Mouse (Mus musculus) heart, adult 8-10 months (tissue): ENCODE results near the gene Dcaf1. TPM values are rescaled to one million over a fixed set of nuclear protein-coding genes. Genes with fewer than 3 reads are reported as not detected.

Experiments
- DNase-seq: peaks from one replicate; pipeline ENCODE4 v3.0.0; 2022; ENCODE audit warnings: low spot score
- total RNA-seq, 4 experiments: library from RNA; stranded (reverse); gene quantifications; 2 replicates each; pipeline ENCODE4 v1.2.4; 2022

Gene Dcaf1
- total RNA-seq: 10 to 100 TPM; 23.9 to 30.7 (median 25.3) TPM

- DNase-seq: peak; percentile 95
Observed at GRCm38 (mm10) chr9:106821618-106822380, at the start of gene Dcaf1. Gene Dcaf1, plus strand, starts transcription at chr9:106821874.

GRCm38 (mm10) chr9:106776116-106776515 is 45.6 kb upstream of the Dcaf1 start:
- peak; percentile 7 for DNase-seq

GRCm38 (mm10) chr9:106777423-106777822 is 44.3 kb upstream of the Dcaf1 start:
- DNase-seq: no peak

GRCm38 (mm10) chr9:106778319-106778718 is 43.4 kb upstream of the Dcaf1 start:
- no peak for DNase-seq

DNA sequence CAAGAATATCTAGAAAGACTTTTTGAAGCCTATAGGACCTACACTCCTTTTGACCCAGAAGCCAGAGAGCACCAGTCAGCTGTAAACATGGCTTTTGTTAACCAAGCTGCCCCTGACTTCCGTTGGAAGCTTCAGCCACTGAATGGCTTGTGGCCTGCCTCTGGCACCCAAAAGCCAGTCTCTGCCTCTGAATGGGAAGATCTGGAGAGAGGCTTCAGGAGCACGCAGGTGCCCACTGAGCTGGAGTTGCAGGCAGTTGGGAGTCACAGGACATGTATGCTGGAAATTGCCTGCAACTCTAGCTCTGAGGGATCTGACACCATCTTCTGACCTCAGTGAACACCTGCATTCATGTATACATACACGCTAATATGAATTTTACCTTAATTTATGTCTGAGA is 41.6 kb upstream of the Dcaf1 start:
- no peak for DNase-seq

DNA sequence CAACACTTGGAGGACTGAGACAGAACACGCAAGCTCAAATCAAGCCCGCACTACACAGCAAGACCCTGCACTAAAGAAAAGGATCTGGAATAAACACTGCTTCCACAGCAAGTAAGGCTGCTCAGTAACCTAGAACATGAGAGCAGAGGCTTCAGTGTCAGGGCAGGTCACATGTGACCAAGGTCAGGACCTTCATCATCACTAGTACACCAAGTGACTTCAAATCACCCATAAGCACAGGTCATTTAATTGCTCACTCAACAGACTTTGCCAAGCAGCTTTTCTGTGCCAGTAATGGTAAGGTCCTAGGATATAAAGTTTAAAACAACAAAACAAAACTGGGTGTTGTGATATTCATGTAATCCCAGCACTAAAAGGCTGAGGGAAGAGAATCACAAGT is 38.1 kb upstream of the Dcaf1 start:
- no peak for DNase-seq

- no peak for DNase-seq
Observed at GRCm38 (mm10) chr9:106785206-106785605, 36.5 kb upstream of the Dcaf1 start.

- DNase-seq: peak; percentile 15
Observed at GRCm38 (mm10) chr9:106787979-106788811, 33.5 kb upstream of the Dcaf1 start.

DNA sequence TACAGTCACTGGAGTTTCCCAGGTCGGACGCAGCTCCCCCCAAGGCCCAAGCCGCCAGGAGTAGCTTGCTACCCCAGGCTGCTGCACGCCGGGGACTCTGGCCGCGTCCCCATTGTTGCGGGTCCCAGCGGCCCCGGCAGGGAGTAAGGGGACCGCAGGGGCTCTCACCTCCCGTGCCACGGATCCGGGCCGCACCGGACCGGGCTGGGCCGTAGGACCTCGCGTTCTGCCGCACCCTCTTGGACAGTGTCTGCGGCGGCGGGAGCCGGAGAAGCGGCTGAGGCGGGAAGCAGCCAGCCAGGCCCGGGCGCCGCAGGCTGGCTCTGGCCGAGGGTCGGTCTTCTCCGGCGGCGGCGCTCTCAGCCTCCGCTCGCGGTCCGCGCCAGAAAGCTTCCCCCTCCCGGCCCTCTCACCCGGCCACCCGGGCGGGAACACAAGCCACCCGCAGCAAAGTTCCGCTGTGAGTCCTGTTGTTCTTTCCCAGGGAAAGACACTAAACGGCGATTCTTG is 32.8 kb upstream of the Dcaf1 start, which contains the start of gene Rad54l2:
Gene Rad54l2 (minus strand): TSS at position 383 of the 510 bp plus-strand sequence.
- peak; percentile 82 for DNase-seq

- no peak for DNase-seq
Observed at GRCm38 (mm10) chr9:106789363-106789762, 32.3 kb upstream of the Dcaf1 start.

GRCm38 (mm10) chr9:106790831-106791230 is 30.8 kb upstream of the Dcaf1 start:
- DNase-seq: no peak

- no peak for DNase-seq
Observed at GRCm38 (mm10) chr9:106806503-106806902, 15.2 kb upstream of the Dcaf1 start.

DNA sequence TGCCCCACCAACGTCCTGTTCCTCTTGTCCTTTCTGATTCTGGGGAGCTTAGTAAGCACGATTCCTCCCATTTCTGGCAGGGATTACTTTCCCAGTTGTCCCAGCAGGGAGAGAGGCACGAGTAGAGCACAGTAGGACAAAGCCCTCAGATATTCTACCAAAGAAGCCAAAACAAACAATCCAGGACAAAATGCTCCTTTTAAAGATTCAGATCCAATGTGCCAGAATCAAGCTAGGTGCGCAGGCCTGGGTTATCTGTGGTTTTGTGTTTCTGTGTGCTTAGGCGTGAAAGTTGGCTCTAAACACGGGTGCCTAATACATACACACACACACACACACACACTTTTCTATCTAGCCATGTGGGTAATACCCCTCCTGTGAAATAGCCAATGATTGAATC is 3.5 kb upstream of the Dcaf1 start:
- no peak for DNase-seq

- DNase-seq: peak; percentile 7
Observed at GRCm38 (mm10) chr9:106819201-106819600, 2.5 kb upstream of the Dcaf1 start.

- no peak for DNase-seq
Observed at GRCm38 (mm10) chr9:106821050-106821617, 540 bp upstream of the Dcaf1 start.

DNA sequence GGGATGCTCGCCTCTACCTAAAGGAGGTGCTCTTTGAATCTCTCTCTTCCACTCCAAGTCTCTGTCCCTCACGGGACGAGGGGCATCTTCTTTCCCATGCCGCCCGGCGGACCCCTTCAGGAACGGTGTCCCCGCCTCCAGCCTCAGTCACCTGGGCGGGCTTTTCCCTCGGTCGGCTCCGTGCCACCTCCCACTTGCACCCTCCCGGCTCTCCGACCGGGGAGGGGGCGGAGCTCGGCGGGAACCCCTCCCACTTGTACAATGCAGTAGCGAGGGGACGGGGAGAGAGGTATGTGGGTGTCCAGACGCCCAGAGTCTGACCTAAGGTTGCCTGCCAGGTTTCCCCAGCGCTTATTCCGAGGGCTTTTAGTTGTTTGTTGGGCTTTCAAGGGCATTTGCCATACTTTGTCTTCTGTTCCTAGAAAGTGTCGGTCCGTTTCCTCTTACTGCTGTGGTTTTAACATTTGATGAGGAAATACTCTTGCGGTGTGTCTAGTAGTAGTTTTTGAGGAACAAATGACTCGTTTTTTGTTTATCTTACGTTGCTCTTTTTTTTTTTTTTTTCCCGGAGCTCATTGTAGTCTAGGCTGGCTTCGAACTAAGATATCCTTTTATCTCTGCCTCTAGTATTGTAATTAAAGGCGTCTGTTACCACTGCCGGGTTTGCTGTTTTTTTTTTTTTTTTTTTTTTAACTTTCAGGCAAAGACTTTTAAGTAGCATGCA is 869 bp downstream of the Dcaf1 start:
- peak; percentile 78 for DNase-seq

GRCm38 (mm10) chr9:106840569-106840968 is 18.9 kb downstream of the Dcaf1 start:
- no peak for DNase-seq

DNA sequence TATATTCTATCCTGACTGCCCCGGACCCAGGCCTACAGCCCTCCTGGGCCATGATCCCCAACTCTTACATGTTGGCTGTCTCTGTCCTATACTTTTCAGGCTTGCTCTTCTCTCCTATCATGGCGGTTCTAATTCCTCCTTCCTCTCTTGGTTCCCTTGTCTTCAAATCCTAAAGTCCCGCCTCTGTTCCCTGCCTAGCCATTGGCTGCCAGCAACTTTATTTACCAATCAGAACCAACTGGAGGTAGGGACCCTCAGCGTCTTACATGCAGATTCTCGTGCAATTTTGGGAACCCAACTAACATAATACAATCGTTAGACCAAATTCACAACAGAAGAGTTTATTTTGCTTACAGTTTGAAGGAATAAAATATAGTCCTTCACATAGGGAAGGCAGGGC is 21.1 kb downstream of the Dcaf1 start:
- DNase-seq: no peak

DNA sequence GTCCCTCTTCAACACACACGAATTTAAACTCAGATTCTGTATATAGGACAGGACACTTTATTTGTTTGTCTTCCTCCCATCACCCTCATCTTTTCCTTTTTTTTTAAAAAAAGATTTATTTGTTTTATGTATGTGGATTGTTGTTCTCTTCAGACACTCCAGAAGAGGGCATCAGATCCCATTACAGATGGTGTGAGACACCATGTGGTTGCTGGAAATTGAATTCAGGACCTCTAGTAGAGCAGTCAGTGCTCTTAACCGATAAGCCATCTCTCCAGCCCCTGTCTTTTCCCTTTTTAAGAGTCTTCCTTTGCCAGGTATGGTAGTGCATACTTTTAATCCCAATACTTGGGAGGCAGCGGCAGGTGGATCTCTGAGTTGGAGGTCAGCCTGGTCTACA is 35.0 kb downstream of the Dcaf1 start:
- no peak for DNase-seq

GRCm38 (mm10) chr9:106858036-106858435 is 36.4 kb downstream of the Dcaf1 start:
- DNase-seq: no peak

DNA sequence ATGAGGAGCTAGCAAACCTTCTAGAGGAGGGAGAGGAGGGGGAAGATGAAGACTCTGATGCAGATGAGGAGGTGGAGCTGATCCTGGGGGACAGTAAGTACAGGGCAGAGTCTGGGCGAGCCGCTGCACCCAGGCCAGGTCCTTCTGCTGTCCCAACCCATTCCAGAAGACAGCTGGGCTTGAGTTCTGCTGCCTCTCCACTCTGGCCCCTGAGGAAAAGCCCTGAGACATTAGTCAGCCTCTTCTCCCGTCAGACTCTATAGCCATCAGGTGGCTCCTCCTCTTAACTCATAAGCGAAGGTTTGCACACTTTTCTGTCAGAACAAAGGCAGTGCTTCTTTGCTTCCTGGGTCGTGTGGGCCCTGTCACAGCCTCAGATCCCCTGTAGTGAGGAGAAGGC is 52.5 kb downstream of the Dcaf1 start:
- DNase-seq: no peak

DNA sequence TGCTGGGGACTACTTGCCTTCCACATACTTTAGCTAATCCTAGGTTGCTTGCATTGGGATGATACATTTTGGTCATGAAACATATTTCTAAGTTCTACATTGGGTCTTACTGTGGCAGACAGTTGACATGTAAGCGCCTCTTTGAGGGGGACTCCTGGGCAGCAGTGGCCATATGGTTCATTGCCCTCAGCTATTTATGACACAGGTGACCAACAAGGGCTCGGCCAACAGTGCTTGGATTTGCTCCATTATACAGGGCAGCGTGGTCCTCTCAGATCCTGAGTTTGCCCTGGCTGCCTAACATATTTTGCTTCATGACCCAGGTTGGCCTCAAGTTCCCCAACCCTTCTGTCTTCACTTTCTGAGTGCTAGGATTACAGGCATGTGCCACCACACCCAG is 55.0 kb downstream of the Dcaf1 start:
- no peak for DNase-seq
